Mouse (Mus musculus) forebrain, postnatal 0 days (tissue): ENCODE results near the gene Gm14296. TPM values are rescaled to one million over a fixed set of nuclear protein-coding genes. Genes with fewer than 3 reads are reported as not detected.
"Not testable (repeated sequence)": the region's sequence is repeated elsewhere in the genome, so short reads cannot be mapped to it uniquely, and the experiment has no call there.

ENCODE experiments used
- ATAC-seq: fragments of 200-750 bp; cut with Nextera tagmentation; 2 replicates; pipeline ENCODE4 v1.8.0; 2017; ENCODE audit warnings: mild to moderate bottlenecking, moderate library complexity
- DNase-seq: peaks from one replicate; pipeline ENCODE4 v3.0.0-alpha.2; 2015
- H3K27ac ChIP-seq: fragments of 300-500 bp; sonication (generic); 2 replicates; pipeline ENCODE4 v1.5.1; 2014; ENCODE audit warnings: low read depth, mild to moderate bottlenecking, antibody characterized with exemption, low read length, moderate library complexity, mixed read lengths
- H3K27me3 ChIP-seq: fragments of 300-500 bp; sonication (generic); 2 replicates; pipeline ENCODE4 v1.6.1; 2014; ENCODE audit warnings: mild to moderate bottlenecking, low read length, mixed read lengths; ENCODE audit not compliant: insufficient read depth
- H3K36me3 ChIP-seq: fragments of 300-500 bp; sonication (generic); 2 replicates; pipeline ENCODE4 v1.6.1; 2014; ENCODE audit warnings: mild to moderate bottlenecking, moderate library complexity; ENCODE audit not compliant: insufficient read depth
- H3K4me1 ChIP-seq: fragments of 300-500 bp; sonication (generic); 2 replicates; pipeline ENCODE4 v1.6.1; 2014; ENCODE audit warnings: antibody characterized with exemption; ENCODE audit not compliant: insufficient read depth
- H3K4me2 ChIP-seq: fragments of 300-500 bp; sonication (generic); 2 replicates; pipeline ENCODE4 v1.6.1; 2014; ENCODE audit warnings: low read depth, mild to moderate bottlenecking, moderate library complexity
- H3K4me3 ChIP-seq: fragments of 300-500 bp; sonication (generic); 2 replicates; pipeline ENCODE4 v1.5.1; 2014; ENCODE audit warnings: low read depth, low read length, mixed read lengths
- H3K9ac ChIP-seq: fragments of 300-500 bp; sonication (generic); 2 replicates; pipeline ENCODE4 v1.6.1; 2014; ENCODE audit warnings: mild to moderate bottlenecking
- H3K9me3 ChIP-seq: fragments of 300-500 bp; sonication (generic); 2 replicates; pipeline ENCODE4 v1.6.1; 2016; ENCODE audit warnings: low read length
- WGBS: fragments of 180-500 bp; shearing (Covaris S2); extraction: QIAGEN DNeasy Blood & Tissue Kit; methylation state at CpG from one replicate; pipeline ENCODE4 v1.1.7; 2014; 5-methylcytosine and 5-hydroxymethylcytosine counted together
- polyA plus RNA-seq: library from polyadenylated mRNA; unstranded; fragments of >200 nt; fragmentation: Nextera tagmentation; extraction: Ambion mirVana; gene quantifications from 2 replicates; pipeline ENCODE4 v1.2.1, GENCODE M21; 2015
- total RNA-seq: library from RNA; depleted of rRNA; stranded (reverse); fragments of >200 nt; gene quantifications from 2 replicates; pipeline ENCODE4 v1.2.3, GENCODE M21; 2014; rRNA removed

Gm14296 gene
- total RNA-seq: 11.5 and 22.5 TPM in 2 replicates
- 10.4 and 12.0 TPM in 2 replicates for polyA plus RNA-seq

- not testable (repeated sequence) for H3K4me3 ChIP-seq, H3K27ac ChIP-seq, H3K9ac ChIP-seq, H3K4me1 ChIP-seq, H3K36me3 ChIP-seq, H3K4me2 ChIP-seq, H3K27me3 ChIP-seq, DNase-seq, H3K9me3 ChIP-seq, ATAC-seq
- WGBS: no CpG with 5 or more reads among the region's 2 CpGs
Observed at GRCm38 (mm10) chr2:176927709-176928108, at the start of gene Gm14296. TSS of gene Gm14296 (minus strand) at chr2:176927809.

DNA sequence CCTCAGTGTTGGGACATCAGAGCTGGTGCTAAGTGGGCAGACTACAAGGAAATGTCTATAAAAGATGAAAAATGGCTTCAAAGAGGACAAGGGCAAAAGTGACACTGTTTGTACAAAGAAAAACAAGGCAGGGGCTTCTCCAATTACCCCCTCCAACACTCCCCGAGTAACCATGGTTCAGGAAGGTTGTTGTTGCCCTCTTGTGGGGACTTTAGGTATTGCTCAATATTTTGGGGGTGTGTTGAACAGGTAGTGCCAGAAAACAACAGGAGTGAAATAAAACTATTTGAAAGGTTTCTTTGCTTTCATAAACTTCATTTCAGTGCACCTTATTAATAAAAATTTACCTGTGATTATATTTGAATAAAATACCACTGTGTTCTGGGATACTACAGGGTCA lies 22.1 kb downstream of the Gm14296 start:
- ATAC-seq, H3K4me3 ChIP-seq: not testable (repeated sequence)

More for the DNA sequence above, 22.1 kb downstream of the Gm14296 start:
- DNase-seq, H3K4me2 ChIP-seq, H3K9ac ChIP-seq, H3K36me3 ChIP-seq, H3K27me3 ChIP-seq, H3K4me1 ChIP-seq, H3K9me3 ChIP-seq, H3K27ac ChIP-seq: not testable (repeated sequence)
- no CpG with 5 or more reads among the region's 1 CpGs for WGBS

Other genes with a start within 250 kb of the Gm14296 start
- 37.8 and 42.9 TPM in 2 replicates for gene Gm14305, start 219.5 kb downstream of the Gm14296 start, total RNA-seq
- 37.1 and 51.3 TPM in 2 replicates for gene Gm14305, start 219.5 kb downstream of the Gm14296 start, polyA plus RNA-seq
- 11.0 and 17.0 TPM in 2 replicates for gene Gm14295, start 129.2 kb downstream of the Gm14296 start, total RNA-seq
- 18.0 and 23.7 TPM in 2 replicates for gene Gm14295, start 129.2 kb downstream of the Gm14296 start, polyA plus RNA-seq
- not detected in 2 replicates for gene Gm14408, start 96.7 kb downstream of the Gm14296 start, total RNA-seq
- not detected in 2 replicates for gene Gm14408, start 96.7 kb downstream of the Gm14296 start, polyA plus RNA-seq
- 1.8 and 5.4 TPM in 2 replicates for gene Gm14419, start 73.1 kb upstream of the Gm14296 start, total RNA-seq
- 12.8 and 15.8 TPM in 2 replicates for gene Gm14419, start 73.1 kb upstream of the Gm14296 start, polyA plus RNA-seq
- gene Gm14401, start 146.5 kb upstream of the Gm14296 start, total RNA-seq: not detected in 2 replicates
- not detected in 2 replicates for gene Gm14401, start 146.5 kb upstream of the Gm14296 start, polyA plus RNA-seq